Mouse (Mus musculus) midbrain, postnatal 0 days (tissue): ENCODE data around the gene Ispd. TPM values are rescaled to one million over a fixed set of nuclear protein-coding genes. Genes with fewer than 3 reads are reported as not detected.

Experiments used
- ATAC-seq: fragments of 200-750 bp; cut with Nextera tagmentation; 2 replicates; pipeline ENCODE4 v1.8.0; 2017; ENCODE audit warnings: moderate number of reproducible peaks, mild to moderate bottlenecking, moderate TSS enrichment, moderate library complexity; ENCODE audit not compliant: low FRiP score
- DNase-seq: peaks from one replicate; pipeline ENCODE4 v3.0.0-alpha.2; 2015; ENCODE audit warnings: low spot score
- H3K27ac ChIP-seq: fragments of 300-500 bp; sonication (generic); 2 replicates; pipeline ENCODE4 v1.5.1; 2014; ENCODE audit warnings: low read depth, mild to moderate bottlenecking, low read length, mixed read lengths
- H3K27me3 ChIP-seq: fragments of 300-500 bp; sonication (generic); 2 replicates; pipeline ENCODE4 v1.6.1; 2014; ENCODE audit warnings: low read length, control low read depth, mixed read lengths; ENCODE audit not compliant: insufficient read depth
- H3K36me3 ChIP-seq: fragments of 300-500 bp; sonication (generic); 2 replicates; pipeline ENCODE4 v1.6.1; 2014; ENCODE audit warnings: low read length, control low read depth, mixed read lengths; ENCODE audit not compliant: insufficient read depth
- H3K4me1 ChIP-seq: fragments of 300-500 bp; sonication (generic); 2 replicates; pipeline ENCODE4 v1.6.1; 2014; ENCODE audit warnings: mild to moderate bottlenecking, control low read depth, antibody characterized with exemption, low read length, mixed read lengths; ENCODE audit not compliant: insufficient read depth
- H3K4me2 ChIP-seq: fragments of 300-500 bp; sonication (generic); 2 replicates; pipeline ENCODE4 v1.6.1; 2014; ENCODE audit warnings: low read depth, mild to moderate bottlenecking, low read length, mixed read lengths; ENCODE audit not compliant: poor library complexity, severe bottlenecking
- H3K4me3 ChIP-seq: fragments of 300-500 bp; sonication (generic); 2 replicates; pipeline ENCODE4 v1.5.1; 2014; ENCODE audit warnings: low read depth, mild to moderate bottlenecking, low read length, moderate library complexity
- H3K9ac ChIP-seq: fragments of 300-500 bp; sonication (generic); replicated peaks from 2 replicates; pipeline ENCODE4 v1.6.1; 2014; ENCODE audit warnings: mild to moderate bottlenecking, low read length, moderate library complexity, mixed read lengths; ENCODE audit not compliant: poor library complexity, severe bottlenecking
- H3K9me3 ChIP-seq: fragments of 300-500 bp; sonication (generic); 2 replicates; pipeline ENCODE4 v1.6.1; 2016; ENCODE audit warnings: low read length, control low read depth
- CTCF ChIP-seq: IDR thresholded peaks from 2 replicates; pipeline ENCODE4 v1.5.1; 2016; ENCODE audit warnings: antibody characterized with exemption, mild to moderate bottlenecking
- WGBS: fragments of 180-500 bp; shearing (Covaris S2); extraction: QIAGEN DNeasy Blood & Tissue Kit; methylation state at CpG from one replicate; pipeline ENCODE4 v1.1.7; 2014; 5-methylcytosine and 5-hydroxymethylcytosine counted together
- polyA plus RNA-seq: library from polyadenylated mRNA; unstranded; fragments of >200 nt; fragmentation: Nextera tagmentation; extraction: Ambion mirVana; gene quantifications from 2 replicates; pipeline ENCODE4 v1.2.1, GENCODE M21; 2015
- total RNA-seq: library from RNA; depleted of rRNA; stranded (reverse); fragments of >200 nt; gene quantifications from 2 replicates; pipeline ENCODE4 v1.2.3, GENCODE M21; 2014

Gene Ispd
- total and polyA plus RNA-seq, 2 experiments from 2014 or later: 9.3 to 11.9 TPM

- no peaks in the 10 kb centered on the region for H3K4me1 ChIP-seq
- DNase-seq (peak; percentile 7), ATAC-seq (no peak; the same call in 1 of the 2 replicates)
- no peaks in the 10 kb centered on the region for H3K9me3 ChIP-seq
- H3K36me3 ChIP-seq: peaks cover 2% of the 10 kb centered on the region; the same call in 1 of the 2 replicates
- no peak overlapping the region for H3K9ac ChIP-seq
- no peak for TF ChIP-seq CTCF
- H3K4me3 ChIP-seq: no peak overlapping the region
- H3K27ac ChIP-seq: no peak overlapping the region
- H3K27me3 ChIP-seq: no peaks in the 10 kb centered on the region
- 57% methylated on average over 7 of the region's 7 CpGs for WGBS
- no peak overlapping the region for H3K4me2 ChIP-seq
These were observed 126.1 kb downstream of the Ispd start for GRCm38 (mm10) chr12:36507111-36507903.

- Histone ChIP-seq H3K27ac (no peak overlapping the region), H3K4me1 (no peaks in the 10 kb centered on the region), H3K4me3 (no peak overlapping the region), H3K27me3 (no peaks in the 10 kb centered on the region), H3K36me3 (no peaks in the 10 kb centered on the region), H3K9ac (no peak overlapping the region), H3K9me3 (no peaks in the 10 kb centered on the region), H3K4me2 (no peak overlapping the region)
- TF ChIP-seq CTCF: no peak
- DNase-seq (no peak), ATAC-seq (no peak)
- 87% methylated on average over 10 of the region's 10 CpGs for WGBS
These were observed 128.8 kb downstream of the Ispd start for GRCm38 (mm10) chr12:36509954-36510642.

DNA sequence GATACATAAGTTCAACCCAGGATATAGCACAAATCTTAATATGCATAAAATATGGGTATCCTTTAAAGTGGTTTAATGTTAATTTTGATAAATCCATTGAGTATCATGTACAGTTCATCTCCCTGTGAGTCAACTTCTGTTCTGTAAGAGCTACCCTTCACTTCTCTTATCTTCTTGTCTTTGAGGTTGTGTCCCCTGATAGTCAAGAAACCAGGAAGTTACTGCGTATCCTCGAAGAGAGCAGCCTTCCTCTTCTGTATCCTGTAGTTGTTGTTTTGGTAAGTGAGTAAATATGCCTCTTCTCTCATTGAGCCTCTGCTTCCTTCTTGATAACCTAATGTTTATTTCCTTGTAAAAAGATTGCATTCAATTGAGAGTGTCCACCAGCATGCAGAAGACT lies 140.5 kb downstream of the Ispd start:
- ATAC-seq: no peak
- no peak for DNase-seq
- no peak overlapping the region for H3K4me2 ChIP-seq
- no peak for TF ChIP-seq CTCF
- WGBS: 97% methylated on average over 2 of the region's 2 CpGs
- H3K36me3 ChIP-seq: no peaks in the 10 kb centered on the region
- no peaks in the 10 kb centered on the region for H3K4me1 ChIP-seq
- no peak overlapping the region for H3K27ac ChIP-seq
- no peaks in the 10 kb centered on the region for H3K27me3 ChIP-seq
- H3K4me3 ChIP-seq: no peak overlapping the region
- no peaks in the 10 kb centered on the region for H3K9me3 ChIP-seq
- no peak overlapping the region for H3K9ac ChIP-seq

- no peaks in the 10 kb centered on the region for H3K36me3 ChIP-seq
- no peaks in the 10 kb centered on the region for H3K27me3 ChIP-seq
- ATAC-seq: no peak
- WGBS: 80% methylated on average over 2 of the region's 2 CpGs
- TF ChIP-seq CTCF: no peak
- no peak overlapping the region for H3K9ac ChIP-seq
- no peak overlapping the region for H3K27ac ChIP-seq
- no peaks in the 10 kb centered on the region for H3K9me3 ChIP-seq
- no peak for DNase-seq
- H3K4me3 ChIP-seq: no peak overlapping the region
- no peaks in the 10 kb centered on the region for H3K4me1 ChIP-seq
- no peak overlapping the region for H3K4me2 ChIP-seq
These were observed 142.3 kb downstream of the Ispd start for GRCm38 (mm10) chr12:36523515-36523914.

GRCm38 (mm10) chr12:36530920-36531319 lies 149.7 kb downstream of the Ispd start:
- H3K4me2 ChIP-seq: no peak overlapping the region
- H3K4me1 ChIP-seq: no peaks in the 10 kb centered on the region
- H3K27me3 ChIP-seq: no peaks in the 10 kb centered on the region
- ATAC-seq (no peak), DNase-seq (no peak)
- H3K27ac ChIP-seq: no peak overlapping the region
- no peaks in the 10 kb centered on the region for H3K9me3 ChIP-seq
- WGBS: 57% methylated on average over 2 of the region's 2 CpGs
- no peak for TF ChIP-seq CTCF
- no peak overlapping the region for H3K4me3 ChIP-seq
- no peak overlapping the region for H3K9ac ChIP-seq
- H3K36me3 ChIP-seq: no peaks in the 10 kb centered on the region

DNA sequence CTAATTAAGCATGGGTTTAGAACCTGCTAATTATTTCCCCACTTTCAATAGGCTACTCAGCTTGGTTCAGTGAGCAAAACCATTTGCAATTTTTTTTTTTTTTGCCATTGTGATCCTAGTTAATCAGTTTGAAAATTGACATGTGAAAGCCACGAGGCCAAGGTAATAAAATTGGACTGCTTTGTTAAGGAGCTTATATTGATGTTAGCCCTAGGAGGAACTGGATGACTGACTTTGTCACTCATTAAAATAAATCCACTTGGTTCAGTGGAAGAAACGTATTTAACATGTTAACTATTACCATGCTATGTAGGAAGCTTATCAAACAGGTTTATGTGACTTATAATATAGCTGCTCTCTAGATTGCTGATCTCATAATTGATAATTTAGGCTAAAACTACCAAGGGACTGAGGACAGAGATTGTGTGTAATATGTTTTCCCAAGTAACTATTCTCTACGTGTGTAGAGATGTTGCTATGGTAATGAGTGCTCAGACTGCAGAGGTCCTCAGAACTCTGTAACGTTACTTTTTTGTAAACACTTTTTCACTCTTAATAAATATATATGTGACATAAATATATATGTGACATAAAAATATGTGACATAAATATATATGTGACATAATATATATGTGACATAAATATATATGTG lies 150.3 kb downstream of the Ispd start:
- Histone ChIP-seq H3K27ac (no peak overlapping the region), H3K4me1 (no peaks in the 10 kb centered on the region), H3K27me3 (no peaks in the 10 kb centered on the region), H3K4me2 (no peak overlapping the region), H3K9me3 (no peaks in the 10 kb centered on the region), H3K4me3 (no peak overlapping the region), H3K9ac (no peak overlapping the region), H3K36me3 (no peaks in the 10 kb centered on the region)
- ATAC-seq (no peak), DNase-seq (no peak)
- TF ChIP-seq CTCF: no peak
- WGBS: 38% methylated on average over 4 of the region's 4 CpGs
